ENCODE assay signal across 7 mouse cellular contexts in the genomic region with DNA sequence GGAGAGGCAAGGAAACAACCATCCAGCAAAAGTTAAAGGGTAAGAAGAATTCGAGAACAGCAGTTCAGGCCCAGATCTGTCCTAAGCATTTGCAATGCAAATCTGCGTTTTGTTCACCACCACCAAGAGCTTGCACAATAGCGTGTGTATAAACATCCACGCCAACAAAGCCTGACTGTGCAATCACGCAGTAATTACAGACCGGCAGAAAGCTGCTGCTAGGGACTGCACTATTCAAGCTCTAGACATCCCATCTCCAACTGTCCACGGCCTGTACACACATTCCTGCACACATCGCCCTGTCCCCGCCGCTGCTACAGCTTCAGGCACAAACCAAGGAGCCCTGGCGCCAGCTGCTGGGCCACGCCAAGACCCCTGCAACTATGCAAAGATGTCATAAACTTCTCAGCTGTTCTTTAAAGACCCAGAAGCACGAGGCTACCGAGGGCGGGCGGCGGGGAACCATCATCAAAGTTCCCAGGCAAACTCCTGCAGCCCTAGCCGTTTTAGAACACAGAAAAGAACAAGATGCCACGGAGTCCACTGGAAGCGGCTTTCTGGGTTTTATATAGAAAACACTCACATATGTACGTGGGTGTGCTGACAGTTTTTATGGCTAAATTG. TPM values are rescaled to one million over a fixed set of nuclear protein-coding genes. Genes with fewer than 3 reads are reported as not detected.
DNase-seq lines count a peak whose midpoint lies in the region; ATAC-seq and TF ChIP-seq lines count a peak whose summit lies in the region.

No protein-coding gene starts in this region.

- peaks cover 3% of the 10 kb centered on the region for H3K36me3 ChIP-seq in ES-E14 (ENCODE audit: control insufficient read depth, insufficient read depth, low read length, poor library complexity, severe bottlenecking)
- no peaks in the 10 kb centered on the region for H3K36me3 ChIP-seq in forebrain, embryonic 16.5 days (ENCODE audit: control insufficient read depth, insufficient read depth)
- H3K36me3 ChIP-seq in kidney, embryonic 16.5 days (ENCODE audit: insufficient read depth, low read length) = no peaks in the 10 kb centered on the region
- H3K36me3 ChIP-seq in liver, embryonic 16.5 days (ENCODE audit: control insufficient read depth, insufficient read depth) = no peaks in the 10 kb centered on the region; the same call in 1 of the 2 replicates
- H3K36me3 ChIP-seq in neural tube, embryonic 11.5 days (ENCODE audit: control insufficient read depth, insufficient read depth, low read length) = no peaks in the 10 kb centered on the region

- peak overlapping the region; percentile 76 for H3K9ac ChIP-seq in ES-E14 (ENCODE audit: insufficient read depth, low read depth, low read length, poor library complexity, severe bottlenecking)
- 0 out of 2 replicates have a peak overlapping the region, but pooled peaks have one; percentile 0 for H3K9ac ChIP-seq in forebrain, embryonic 16.5 days (replicated peaks; ENCODE audit: low read depth, low read length)
- H3K9ac ChIP-seq in kidney, embryonic 16.5 days (replicated peaks; ENCODE audit: low read length) = peak overlapping the region; percentile 97
- H3K9ac ChIP-seq in liver, embryonic 16.5 days (ENCODE audit: low read depth, low read length) = peak overlapping the region; percentile 98
- H3K9ac ChIP-seq in neural tube, embryonic 11.5 days (ENCODE audit: low read length) = peak overlapping the region; percentile 87; the same call in 1 of the 2 replicates

- peak overlapping the region; percentile 99 for H3K4me2 ChIP-seq in forebrain, embryonic 16.5 days (ENCODE audit: low read length)
- peak overlapping the region; percentile 89 for H3K4me2 ChIP-seq in kidney, embryonic 16.5 days (replicated peaks; ENCODE audit: low read depth, low read length)
- peak overlapping the region; percentile 85 for H3K4me2 ChIP-seq in liver, embryonic 16.5 days (ENCODE audit: low read depth, low read length)
- H3K4me2 ChIP-seq in neural tube, embryonic 11.5 days (ENCODE audit: low read depth) = peak overlapping the region; percentile 89

- H3K4me1 ChIP-seq in ES-E14 (ENCODE audit: control insufficient read depth in 2 of 2, insufficient read depth in 2 of 2, low read length in 2 of 2, poor library complexity in 1 of 2) = peaks cover 22 to 40% of the 10 kb centered on the region in 2 experiments
- H3K4me1 ChIP-seq in forebrain, embryonic 16.5 days (replicated peaks; ENCODE audit: control insufficient read depth, insufficient read depth, low read length) = peaks cover 42% of the 10 kb centered on the region
- peaks cover 57% of the 10 kb centered on the region for H3K4me1 ChIP-seq in kidney, embryonic 16.5 days (ENCODE audit: insufficient read depth, low read length)
- peaks cover 74% of the 10 kb centered on the region for H3K4me1 ChIP-seq in liver, embryonic 16.5 days (ENCODE audit: control insufficient read depth, low read depth, low read length)
- H3K4me1 ChIP-seq in neural tube, embryonic 11.5 days (ENCODE audit: control insufficient read depth, insufficient read depth, low read length) = peaks cover 13% of the 10 kb centered on the region; the same call in 1 of the 2 replicates

- WGBS in forebrain, embryonic 16.5 days = 2% methylated on average over 21 of the region's 21 CpGs
- 4% methylated on average over 21 of the region's 21 CpGs for WGBS in kidney, embryonic 16.5 days
- 6% methylated on average over 21 of the region's 21 CpGs for WGBS in liver, embryonic 16.5 days (ENCODE audit: insufficient replicate concordance)
- 4% methylated on average over 21 of the region's 21 CpGs for WGBS in neural tube, embryonic 11.5 days

- in situ Hi-C loops in ES-E14 (cut with MboI; ENCODE audit: low sequenced_read_pairs in 2 of 2, unreplicated experiment in 2 of 2) = no loop called here

- H3K27ac ChIP-seq in ES-E14 (ENCODE audit: insufficient read depth, low read depth, low read length, poor library complexity, severe bottlenecking) = peak overlapping the region; percentile 32; the same call in 1 of the 2 replicates
- H3K27ac ChIP-seq in forebrain, embryonic 16.5 days (ENCODE audit: low read length) = peak overlapping the region; percentile 37
- H3K27ac ChIP-seq in kidney, embryonic 16.5 days (ENCODE audit: low read length) = peak overlapping the region; percentile 96
- peak overlapping the region; percentile 91 for H3K27ac ChIP-seq in liver, embryonic 16.5 days (ENCODE audit: low read length)
- peak overlapping the region; percentile 78 for H3K27ac ChIP-seq in neural tube, embryonic 11.5 days (ENCODE audit: low read depth, low read length)

- peak overlapping the region; percentile 71 to 93 for H3K4me3 ChIP-seq in ES-E14 (ENCODE audit: insufficient read depth in 1 of 2, low read depth in 1 of 2, low read length in 2 of 2, poor library complexity in 1 of 2, severe bottlenecking in 1 of 2)
- peak overlapping the region; percentile 75 for H3K4me3 ChIP-seq in forebrain, embryonic 16.5 days (replicated peaks; ENCODE audit: low read length)
- H3K4me3 ChIP-seq in kidney, embryonic 16.5 days (ENCODE audit: low read length) = peak overlapping the region; percentile 91
- peak overlapping the region; percentile 88 for H3K4me3 ChIP-seq in liver, embryonic 16.5 days (ENCODE audit: low read depth, low read length)
- peak overlapping the region; percentile 82 for H3K4me3 ChIP-seq in neural tube, embryonic 11.5 days (ENCODE audit: low read depth, low read length)

- no peaks in the 10 kb centered on the region for H3K9me3 ChIP-seq in ES-E14 (ENCODE audit: control insufficient read depth, insufficient read depth, low read depth, low read length)
- H3K9me3 ChIP-seq in forebrain, embryonic 16.5 days (ENCODE audit: control insufficient read depth, low read length) = no peaks in the 10 kb centered on the region
- no peaks in the 10 kb centered on the region for H3K9me3 ChIP-seq in kidney, embryonic 16.5 days (ENCODE audit: low read length)
- H3K9me3 ChIP-seq in liver, embryonic 16.5 days (replicated peaks; ENCODE audit: control insufficient read depth, low read length) = no peaks in the 10 kb centered on the region
- H3K9me3 ChIP-seq in neural tube, embryonic 11.5 days (ENCODE audit: control insufficient read depth, low read length) = no peaks in the 10 kb centered on the region

- ATAC-seq in forebrain, embryonic 16.5 days = peak; percentile 49
- 0 out of 2 replicates have a peak, but pooled peaks have one; percentile 32 for ATAC-seq in kidney, embryonic 16.5 days (ENCODE audit: low FRiP score, low TSS enrichment)
- peak; percentile 11 for ATAC-seq in liver, embryonic 16.5 days (ENCODE audit: low read depth)
- peak; percentile 75 for ATAC-seq in neural tube, embryonic 11.5 days (ENCODE audit: insufficient read depth, low FRiP score, low TSS enrichment)

- H3K27me3 ChIP-seq in forebrain, embryonic 16.5 days (replicated peaks; ENCODE audit: control insufficient read depth, insufficient read depth, low read length) = no peaks in the 10 kb centered on the region
- no peaks in the 10 kb centered on the region for H3K27me3 ChIP-seq in kidney, embryonic 16.5 days (ENCODE audit: insufficient read depth, low read length)
- H3K27me3 ChIP-seq in liver, embryonic 16.5 days (ENCODE audit: control insufficient read depth, insufficient read depth, low read depth, low read length) = no peaks in the 10 kb centered on the region
- no peaks in the 10 kb centered on the region for H3K27me3 ChIP-seq in neural tube, embryonic 11.5 days (ENCODE audit: control insufficient read depth, insufficient read depth, low read length)

- DNase-seq in ES-E14 (ENCODE audit: low read depth, low spot score) = no peak
- peak; percentile 54 for DNase-seq in adrenal gland, postnatal 14 days
- DNase-seq in neural tube, embryonic 11.5 days (ENCODE audit: low spot score) = peak; percentile 68
- DNase-seq in thymus, postnatal 4 days = peak; percentile 63

TF ChIP-seq in ES-E14, 5 proteins besides CTCF, POLR2A, EP300 and RAD21:
- TF ChIP-seq ZC3H11A (IDR thresholded peaks at IDR 0.05; ENCODE audit: borderline replicate concordance, low read depth, low read length) (no peak), CHD2 (IDR thresholded peaks at IDR 0.05; ENCODE audit: low read depth, low read length) (no peak), MAFK (IDR thresholded peaks at IDR 0.05; ENCODE audit: insufficient read depth, low read depth, low read length) (no peak), HCFC1 (IDR thresholded peaks at IDR 0.05; ENCODE audit: borderline replicate concordance, insufficient read depth, low read length) (no peak), ZNF384 (IDR thresholded peaks at IDR 0.05; ENCODE audit: low read depth, low read length) (no peak)

RNA-seq across cellular contexts. Expression of a gene that starts 1.1 kb away (rescaled TPM):
- total RNA-seq in ES-E14 (2012; rRNA removed) = 9.6 and 19.3 TPM in 2 replicates
- 18.7 and 25.7 TPM in 2 replicates for total RNA-seq in adrenal gland, postnatal 14 days (2021)
- polyA plus RNA-seq in forebrain, embryonic 16.5 days (2015; fragmentation: Nextera tagmentation; extraction: Ambion mirVana) = 3.8 and 4.4 TPM in 2 replicates
- polyA plus RNA-seq in kidney, embryonic 16.5 days (2015; fragmentation: Nextera tagmentation; extraction: Ambion mirVana) = 8.6 and 9.3 TPM in 2 replicates
- 6.9 and 7.8 TPM in 2 replicates for polyA plus RNA-seq in liver, embryonic 16.5 days (2015; fragmentation: Nextera tagmentation; extraction: Ambion mirVana)
- 4.4 and 5.9 TPM in 2 replicates for polyA plus RNA-seq in neural tube, embryonic 11.5 days (2014; fragmentation: Nextera tagmentation; extraction: Ambion mirVana)

Comparison
In these comparisons a context has a peak if more than half of its experiments do, and no peak if none do; other contexts are left out.
1. H3K27ac ChIP-seq: peak in every context shown above with its lines; median percentile 96 in kidney, embryonic 16.5 days; 91 in liver, embryonic 16.5 days; 78 in neural tube, embryonic 11.5 days; 37 in forebrain, embryonic 16.5 days; 32 in ES-E14.
2. H3K9ac ChIP-seq: peak in every context shown above with its lines; median percentile 98 in liver, embryonic 16.5 days; 97 in kidney, embryonic 16.5 days; 87 in neural tube, embryonic 11.5 days; 76 in ES-E14; 0 in forebrain, embryonic 16.5 days.
3. ATAC-seq: peak in every context shown above with its lines; median percentile 75 in neural tube, embryonic 11.5 days; 49 in forebrain, embryonic 16.5 days; 32 in kidney, embryonic 16.5 days; 11 in liver, embryonic 16.5 days.